Mouse (Mus musculus): ENCODE data around the gene Mycbpap. TPM values are rescaled to one million over a fixed set of nuclear protein-coding genes. Genes with fewer than 3 reads are reported as not detected.

The Mycbpap gene
- polyA plus RNA-seq (2014; fragmentation: Nextera tagmentation; extraction: Ambion mirVana): 2.1 and 3.3 TPM in 2 replicates

DNA sequence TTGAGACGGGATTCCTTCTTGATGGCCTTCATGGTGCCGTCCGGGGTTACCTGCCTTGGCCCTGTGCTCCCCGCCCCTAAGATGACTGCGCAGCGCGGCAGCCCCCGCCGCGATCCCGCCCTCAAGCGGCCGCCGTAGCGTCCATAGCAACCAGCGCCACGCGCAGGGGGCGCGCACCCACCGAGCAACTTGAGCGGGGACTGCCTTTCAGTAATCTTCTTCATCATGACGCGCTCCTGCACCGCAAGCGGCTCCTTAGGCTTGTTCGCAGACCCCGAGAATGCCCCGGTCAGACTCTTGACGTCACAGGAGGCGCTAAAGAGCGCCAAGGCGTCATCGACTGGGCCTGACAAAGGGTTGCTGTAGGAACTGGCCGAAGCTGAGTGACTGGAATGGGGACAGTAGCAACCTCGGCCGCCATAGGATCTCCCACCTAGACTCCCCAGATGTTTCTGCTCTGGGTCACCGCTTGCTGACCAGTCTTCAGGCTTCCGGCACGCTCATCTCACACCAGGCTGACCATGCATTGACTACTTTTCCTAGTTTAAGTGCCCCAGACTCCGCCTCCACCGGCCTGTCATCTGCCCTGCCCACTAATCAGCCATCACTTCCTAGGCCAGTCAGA, at the start of gene Mycbpap:
Gene Mycbpap, minus strand, starts transcription at position 524 of the 625 bp plus-strand sequence.
- Histone ChIP-seq H3K27ac (ENCODE audit: low read depth, low read length) (no peak within 1 kb of the TSS; the same call in 1 of the 2 replicates), H3K27me3 (ENCODE audit: control insufficient read depth, insufficient read depth, low read length) (no peaks in the 10 kb centered on the region), H3K9me3 (ENCODE audit: control insufficient read depth, low read length) (no peaks in the 10 kb centered on the region), H3K4me1 (replicated peaks; ENCODE audit: control insufficient read depth, insufficient read depth, low read length) (no peaks in the 10 kb centered on the region), H3K4me3 (ENCODE audit: low read depth, low read length) (peak within 1 kb of the TSS; percentile 52), H3K9ac (ENCODE audit: low read depth, low read length) (peak within 1 kb of the TSS; percentile 61), H3K4me2 (replicated peaks; ENCODE audit: low read depth, low read length) (peak within 1 kb of the TSS; percentile 89), H3K36me3 (ENCODE audit: control insufficient read depth, insufficient read depth, low read length) (no peaks in the 10 kb centered on the region)
- DNase-seq (ENCODE audit: low spot score): peak; percentile 85
- ATAC-seq (ENCODE audit: low FRiP score): peak; percentile 75
- WGBS: under 1% methylated on average over 42 of the region's 42 CpGs

DNA sequence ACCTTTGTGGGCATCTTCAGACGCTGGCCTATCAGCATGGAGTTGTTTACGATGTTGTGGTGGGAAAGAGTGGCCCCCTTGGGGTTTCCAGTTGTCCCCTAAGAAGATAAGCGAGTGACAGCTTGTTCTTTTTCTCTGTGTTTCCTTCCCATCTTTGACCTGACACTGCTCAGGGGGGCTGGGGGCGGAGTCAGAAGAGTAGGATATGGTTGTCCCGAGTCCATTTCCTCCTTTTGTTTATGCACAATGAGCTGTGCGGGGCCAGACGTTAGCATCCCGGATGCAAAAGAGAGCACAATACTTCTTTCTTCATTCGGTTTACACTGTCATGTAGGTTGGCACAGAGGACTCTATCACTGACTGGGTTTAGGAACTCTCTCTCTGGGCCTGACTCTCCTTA, 49.1 kb upstream of the Mycbpap start:
- peaks cover 5% of the 10 kb centered on the region for H3K27me3 ChIP-seq (ENCODE audit: control insufficient read depth, insufficient read depth, low read length)
- H3K27ac ChIP-seq (ENCODE audit: low read depth, low read length): no peak overlapping the region
- WGBS: 52% methylated on average over 9 of the region's 9 CpGs
- no peak overlapping the region for H3K4me3 ChIP-seq (ENCODE audit: low read depth, low read length)
- no peak for ATAC-seq (ENCODE audit: low FRiP score)
- no peak overlapping the region for H3K9ac ChIP-seq (ENCODE audit: low read depth, low read length)
- H3K36me3 ChIP-seq (ENCODE audit: control insufficient read depth, insufficient read depth, low read length): no peaks in the 10 kb centered on the region
- no peak for DNase-seq (ENCODE audit: low spot score)
- H3K4me1 ChIP-seq (replicated peaks; ENCODE audit: control insufficient read depth, insufficient read depth, low read length): 0 out of 2 replicates have a peak, but pooled peaks cover 2% of the 10 kb centered on the region
- H3K9me3 ChIP-seq (ENCODE audit: control insufficient read depth, low read length): no peaks in the 10 kb centered on the region
- no peak overlapping the region for H3K4me2 ChIP-seq (replicated peaks; ENCODE audit: low read depth, low read length)

DNA sequence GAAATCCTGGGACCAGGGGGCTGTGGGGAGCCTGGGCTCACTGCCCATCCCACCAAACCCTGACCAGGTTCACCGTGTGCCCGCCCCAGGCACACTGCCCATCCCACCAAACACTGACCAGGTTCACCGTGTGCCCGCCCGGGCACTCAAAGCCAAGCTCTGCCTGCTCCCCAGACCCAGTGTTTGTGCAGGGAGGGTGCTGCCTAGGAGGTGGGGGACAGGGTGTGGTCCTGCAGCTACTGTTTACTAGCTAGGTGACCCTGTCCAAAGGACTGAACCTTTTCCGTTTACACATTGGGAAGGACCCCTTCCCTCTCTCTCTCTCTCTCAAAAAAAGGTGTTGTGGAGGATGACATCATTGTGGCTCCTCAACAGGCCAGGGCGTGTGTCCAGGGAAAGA, 45.8 kb upstream of the Mycbpap start:
- peaks cover 6% of the 10 kb centered on the region; the same call in 1 of the 2 replicates for H3K4me1 ChIP-seq (replicated peaks; ENCODE audit: control insufficient read depth, insufficient read depth, low read length)
- no peak for ATAC-seq (ENCODE audit: low FRiP score)
- WGBS: 86% methylated on average over 7 of the region's 7 CpGs
- no peaks in the 10 kb centered on the region for H3K9me3 ChIP-seq (ENCODE audit: control insufficient read depth, low read length)
- H3K9ac ChIP-seq (ENCODE audit: low read depth, low read length): no peak overlapping the region
- H3K27me3 ChIP-seq (ENCODE audit: control insufficient read depth, insufficient read depth, low read length): peaks cover 22% of the 10 kb centered on the region
- no peak overlapping the region for H3K4me2 ChIP-seq (replicated peaks; ENCODE audit: low read depth, low read length)
- no peak overlapping the region for H3K4me3 ChIP-seq (ENCODE audit: low read depth, low read length)
- H3K36me3 ChIP-seq (ENCODE audit: control insufficient read depth, insufficient read depth, low read length): no peaks in the 10 kb centered on the region
- H3K27ac ChIP-seq (ENCODE audit: low read depth, low read length): no peak overlapping the region
- no peak for DNase-seq (ENCODE audit: low spot score)

DNA sequence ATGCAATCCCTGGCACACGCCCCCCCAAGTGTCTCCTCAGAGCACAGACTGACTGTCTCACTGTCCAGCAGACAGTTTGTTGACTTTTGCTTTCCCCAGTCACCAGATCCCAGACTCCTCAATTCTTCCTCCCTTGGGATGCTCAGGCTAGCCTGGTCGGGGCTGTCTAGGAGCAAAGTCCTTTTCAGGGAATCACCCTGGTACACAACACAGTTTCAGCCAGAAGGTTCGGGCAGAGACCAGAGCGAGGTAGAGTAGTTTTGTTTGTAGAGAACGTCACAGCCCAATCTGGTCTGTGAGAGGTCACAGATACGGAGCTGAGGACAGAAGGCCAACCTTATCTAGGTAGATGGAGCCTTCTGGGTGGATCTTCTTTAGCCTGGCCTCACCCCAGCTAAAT, 45.0 kb upstream of the Mycbpap start:
- H3K27me3 ChIP-seq (ENCODE audit: control insufficient read depth, insufficient read depth, low read length): peaks cover 22% of the 10 kb centered on the region
- 74% methylated on average over 6 of the region's 6 CpGs for WGBS

DNA sequence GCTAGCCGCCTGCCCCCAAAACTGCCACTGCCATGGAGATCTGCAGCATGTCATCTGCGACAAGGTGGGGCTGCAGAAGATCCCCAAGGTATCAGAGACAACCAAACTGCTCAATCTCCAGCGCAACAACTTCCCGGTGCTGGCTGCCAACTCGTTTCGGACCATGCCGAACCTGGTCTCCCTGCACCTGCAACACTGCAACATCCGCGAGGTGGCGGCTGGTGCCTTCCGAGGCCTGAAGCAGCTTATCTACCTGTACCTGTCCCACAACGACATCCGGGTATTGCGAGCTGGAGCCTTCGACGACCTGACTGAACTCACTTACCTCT, 43.6 kb upstream of the Mycbpap start:
- Histone ChIP-seq H3K9me3 (ENCODE audit: control insufficient read depth, low read length) (no peaks in the 10 kb centered on the region), H3K36me3 (ENCODE audit: control insufficient read depth, insufficient read depth, low read length) (no peaks in the 10 kb centered on the region), H3K4me2 (replicated peaks; ENCODE audit: low read depth, low read length) (peak overlapping the region; percentile 38), H3K27ac (ENCODE audit: low read depth, low read length) (no peak overlapping the region), H3K4me3 (ENCODE audit: low read depth, low read length) (peak overlapping the region; percentile 23; the same call in 1 of the 2 replicates), H3K4me1 (replicated peaks; ENCODE audit: control insufficient read depth, insufficient read depth, low read length) (peaks cover 3% of the 10 kb centered on the region; the same call in 1 of the 2 replicates), H3K27me3 (ENCODE audit: control insufficient read depth, insufficient read depth, low read length) (peaks cover 22% of the 10 kb centered on the region), H3K9ac (ENCODE audit: low read depth, low read length) (no peak overlapping the region; the same call in 1 of the 2 replicates)
- ATAC-seq (ENCODE audit: low FRiP score) (no peak), DNase-seq (ENCODE audit: low spot score) (peak; percentile 37)
- WGBS: 11% methylated on average over 16 of the region's 16 CpGs

More for the DNA sequence above, 45.0 kb upstream of the Mycbpap start:
- Histone ChIP-seq H3K4me3 (ENCODE audit: low read depth, low read length) (no peak overlapping the region), H3K36me3 (ENCODE audit: control insufficient read depth, insufficient read depth, low read length) (no peaks in the 10 kb centered on the region), H3K4me1 (replicated peaks; ENCODE audit: control insufficient read depth, insufficient read depth, low read length) (peaks cover 6% of the 10 kb centered on the region; the same call in 1 of the 2 replicates), H3K9me3 (ENCODE audit: control insufficient read depth, low read length) (no peaks in the 10 kb centered on the region), H3K4me2 (replicated peaks; ENCODE audit: low read depth, low read length) (no peak overlapping the region), H3K9ac (ENCODE audit: low read depth, low read length) (no peak overlapping the region), H3K27ac (ENCODE audit: low read depth, low read length) (no peak overlapping the region)
- ATAC-seq (ENCODE audit: low FRiP score): no peak
- no peak for DNase-seq (ENCODE audit: low spot score)

DNA sequence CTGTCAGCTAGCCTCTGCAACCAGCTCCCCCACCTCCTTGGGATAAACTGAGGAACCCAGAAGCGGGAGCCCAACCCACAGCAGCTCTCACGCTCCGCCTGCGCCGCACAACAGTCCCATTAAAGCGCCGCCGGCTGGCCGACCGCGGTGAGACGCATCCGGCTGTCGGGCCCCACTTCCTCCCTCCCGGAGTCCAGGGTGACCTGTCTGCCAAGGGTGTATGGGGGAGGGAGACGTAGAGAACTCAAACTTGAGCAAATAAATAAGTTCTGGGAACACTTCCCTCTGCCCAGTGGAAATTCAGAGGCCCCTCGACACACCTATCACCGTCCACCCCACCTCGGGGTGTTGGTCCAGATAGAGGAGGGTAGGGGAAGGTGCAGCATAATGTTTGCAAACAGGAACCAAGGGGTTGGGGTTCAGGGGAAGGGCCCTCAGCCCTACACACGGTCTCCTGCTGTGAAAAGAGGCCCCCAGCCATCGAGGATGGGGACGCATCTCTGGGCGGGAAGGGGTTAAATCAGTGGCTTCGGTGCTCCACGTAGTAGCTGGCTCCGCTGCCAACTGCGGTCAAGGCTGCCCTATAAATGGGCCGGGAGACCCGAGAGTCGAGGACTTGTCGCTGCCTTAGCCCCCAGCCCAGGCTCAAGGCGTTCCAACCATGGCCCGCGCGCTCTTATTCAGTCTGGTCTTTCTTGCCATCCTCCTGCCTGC, 43.1 kb upstream of the Mycbpap start, which contains the start of gene Chad:
Gene Chad, plus strand, starts transcription at position 611 of the 714 bp plus-strand sequence.
- WGBS: 2% methylated on average over 35 of the region's 35 CpGs
- Histone ChIP-seq H3K4me2 (replicated peaks; ENCODE audit: low read depth, low read length) (peak within 1 kb of the TSS; percentile 38), H3K36me3 (ENCODE audit: control insufficient read depth, insufficient read depth, low read length) (no peaks in the 10 kb centered on the region), H3K9ac (ENCODE audit: low read depth, low read length) (peak within 1 kb of the TSS; percentile 42; the same call in 1 of the 2 replicates), H3K4me1 (replicated peaks; ENCODE audit: control insufficient read depth, insufficient read depth, low read length) (peaks cover 3% of the 10 kb centered on the region; the same call in 1 of the 2 replicates), H3K27me3 (ENCODE audit: control insufficient read depth, insufficient read depth, low read length) (peaks cover 22% of the 10 kb centered on the region), H3K27ac (ENCODE audit: low read depth, low read length) (no peak within 1 kb of the TSS), H3K4me3 (ENCODE audit: low read depth, low read length) (peak within 1 kb of the TSS; percentile 23), H3K9me3 (ENCODE audit: control insufficient read depth, low read length) (no peaks in the 10 kb centered on the region)
- peak; percentile 12; the same call in 1 of the 2 replicates for ATAC-seq (ENCODE audit: low FRiP score)
- peak; percentile 56 for DNase-seq (ENCODE audit: low spot score)

DNA sequence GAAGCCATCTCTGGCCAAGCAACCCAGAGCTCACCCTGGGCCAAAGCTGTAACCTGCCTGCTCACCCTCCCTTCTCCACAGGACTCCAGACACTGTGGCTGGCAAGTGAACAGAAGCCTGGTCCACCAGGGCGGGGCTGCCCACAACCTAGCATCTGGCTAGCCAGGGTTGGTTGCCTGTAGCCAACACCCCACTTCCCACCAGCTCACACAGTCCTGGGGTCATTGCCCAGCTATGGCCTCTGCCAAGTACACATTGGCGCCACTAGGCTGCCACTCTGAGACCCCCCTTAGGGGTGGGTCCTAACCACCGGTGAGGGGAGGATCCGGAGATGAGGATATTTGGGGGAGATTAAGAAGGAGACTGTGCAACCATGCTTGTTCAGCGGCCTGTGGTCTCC, 42.3 kb upstream of the Mycbpap start:
- H3K4me2 ChIP-seq (replicated peaks; ENCODE audit: low read depth, low read length): no peak overlapping the region; the same call in 1 of the 2 replicates
- H3K27ac ChIP-seq (ENCODE audit: low read depth, low read length): no peak overlapping the region
- H3K4me1 ChIP-seq (replicated peaks; ENCODE audit: control insufficient read depth, insufficient read depth, low read length): peaks cover 3% of the 10 kb centered on the region; the same call in 1 of the 2 replicates
- H3K9ac ChIP-seq (ENCODE audit: low read depth, low read length): no peak overlapping the region; the same call in 1 of the 2 replicates
- WGBS: 52% methylated on average over 5 of the region's 5 CpGs
- no peaks in the 10 kb centered on the region for H3K9me3 ChIP-seq (ENCODE audit: control insufficient read depth, low read length)
- no peaks in the 10 kb centered on the region for H3K36me3 ChIP-seq (ENCODE audit: control insufficient read depth, insufficient read depth, low read length)
- no peak for DNase-seq (ENCODE audit: low spot score)
- H3K4me3 ChIP-seq (ENCODE audit: low read depth, low read length): no peak overlapping the region
- H3K27me3 ChIP-seq (ENCODE audit: control insufficient read depth, insufficient read depth, low read length): peaks cover 22% of the 10 kb centered on the region
- ATAC-seq (ENCODE audit: low FRiP score): peak; percentile 33; the same call in 1 of the 2 replicates

DNA sequence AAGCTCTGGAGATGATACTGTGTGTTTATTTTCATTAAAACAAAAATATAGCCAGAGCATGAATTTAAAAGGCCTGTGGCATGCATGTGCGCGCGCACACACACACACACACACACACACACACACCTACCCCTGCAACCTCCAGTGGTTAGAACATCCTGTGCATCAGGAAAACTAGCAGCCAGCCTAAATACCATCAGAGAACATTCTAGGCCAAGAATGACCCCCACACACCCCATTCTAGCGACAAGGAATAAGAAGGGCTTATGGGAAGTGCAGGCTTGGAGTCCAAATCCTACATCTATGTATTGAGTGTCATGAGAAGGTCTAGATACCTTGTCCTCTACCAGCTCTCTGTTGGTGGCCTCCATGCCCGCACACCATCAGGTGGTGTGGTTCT, 41.8 kb upstream of the Mycbpap start:
- peaks cover 3% of the 10 kb centered on the region; the same call in 1 of the 2 replicates for H3K4me1 ChIP-seq (replicated peaks; ENCODE audit: control insufficient read depth, insufficient read depth, low read length)
- H3K27ac ChIP-seq (ENCODE audit: low read depth, low read length): no peak overlapping the region
- no peak overlapping the region for H3K4me2 ChIP-seq (replicated peaks; ENCODE audit: low read depth, low read length)
- no peak for ATAC-seq (ENCODE audit: low FRiP score)
- no peak for DNase-seq (ENCODE audit: low spot score)
- H3K36me3 ChIP-seq (ENCODE audit: control insufficient read depth, insufficient read depth, low read length): no peaks in the 10 kb centered on the region
- peaks cover 22% of the 10 kb centered on the region for H3K27me3 ChIP-seq (ENCODE audit: control insufficient read depth, insufficient read depth, low read length)
- WGBS: 92% methylated on average over 5 of the region's 5 CpGs
- H3K4me3 ChIP-seq (ENCODE audit: low read depth, low read length): no peak overlapping the region
- H3K9ac ChIP-seq (ENCODE audit: low read depth, low read length): no peak overlapping the region
- no peaks in the 10 kb centered on the region for H3K9me3 ChIP-seq (ENCODE audit: control insufficient read depth, low read length)

Measured in hindbrain, embryonic 11.5 days (tissue).